Comparison of ENCODE assay signal across 8 mouse cellular contexts in genomic region chr10:77590812-77591211, GRCm38 (mm10). TPM values are rescaled to one million over a fixed set of nuclear protein-coding genes. Genes with fewer than 3 reads are reported as not detected.
A peak's percentile ranks its signal among the peaks of the same experiment; 100 is the strongest.
DNase-seq lines count a peak whose midpoint lies in the region; ATAC-seq lines count a peak whose summit lies in the region.

No protein-coding gene starts in this region.

- 0 out of 2 replicates have a peak, but pooled peaks have one; percentile 5 for ATAC-seq in heart, embryonic 14.5 days (ENCODE audit: insufficient number of reproducible peaks, insufficient read depth, low FRiP score, low read depth)
- ATAC-seq in megakaryocyte progenitor cell, adult 5-6 weeks (replicated peaks; ENCODE audit: poor library complexity), result peak; percentile 95
- ATAC-seq in stomach, embryonic 15.5 days (ENCODE audit: insufficient read depth, low FRiP score, low read depth), result peak; percentile 79

- DNase-seq in adrenal gland, postnatal 10 days, result peak; percentile 61
- no peak for DNase-seq in adrenal gland, postnatal 4 days (ENCODE audit: low spot score in 2 of 2)
- DNase-seq in MN1 (ENCODE audit: low spot score), result peak; percentile 73
- DNase-seq in cerebellum, postnatal 36 days, result peak; percentile 62 to 69
- DNase-seq in kidney, postnatal 25 days, result peak; percentile 70 to 79

- 42% methylated on average over 6 of the region's 6 CpGs for WGBS in heart, embryonic 14.5 days
- 49% methylated on average over 6 of the region's 6 CpGs for WGBS in stomach, embryonic 15.5 days

- peaks cover 16 to 36% of the 10 kb centered on the region in 2 experiments for H3K4me1 ChIP-seq in heart, embryonic 14.5 days (ENCODE audit: control insufficient read depth in 2 of 2, insufficient read depth in 2 of 2, low read length in 2 of 2)
- peaks cover 27% of the 10 kb centered on the region for H3K4me1 ChIP-seq in stomach, embryonic 15.5 days

- no peak overlapping the region for H3K4me3 ChIP-seq in heart, embryonic 14.5 days (ENCODE audit: control insufficient read depth in 1 of 2, insufficient read depth in 1 of 2, low read depth in 1 of 2, low read length in 2 of 2)
- no peak overlapping the region for H3K4me3 ChIP-seq in stomach, embryonic 15.5 days (replicated peaks)

- no peaks in the 10 kb centered on the region for H3K27me3 ChIP-seq in heart, embryonic 14.5 days (ENCODE audit: control insufficient read depth, insufficient read depth, low read length)
- no peaks in the 10 kb centered on the region for H3K27me3 ChIP-seq in stomach, embryonic 15.5 days (replicated peaks)

- H3K36me3 ChIP-seq in heart, embryonic 14.5 days (ENCODE audit: control insufficient read depth, insufficient read depth, low read length), result peaks cover 88% of the 10 kb centered on the region
- H3K36me3 ChIP-seq in stomach, embryonic 15.5 days, result peaks cover 48% of the 10 kb centered on the region

- no peak overlapping the region for H3K9ac ChIP-seq in heart, embryonic 14.5 days (ENCODE audit: low read length)
- no peak overlapping the region for H3K9ac ChIP-seq in stomach, embryonic 15.5 days

- no peak overlapping the region; a peak in 1 of 4 replicates for H3K27ac ChIP-seq in heart, embryonic 14.5 days (replicated peaks in 1 of 2; ENCODE audit: control insufficient read depth in 1 of 2, insufficient read depth in 1 of 2, low read depth in 2 of 2, low read length in 2 of 2)
- H3K27ac ChIP-seq in stomach, embryonic 15.5 days, result 0 out of 2 replicates have a peak overlapping the region, but pooled peaks have one; percentile 35

- H3K4me2 ChIP-seq in heart, embryonic 14.5 days (ENCODE audit: low read length), result no peak overlapping the region
- H3K4me2 ChIP-seq in stomach, embryonic 15.5 days, result no peak overlapping the region

- no peaks in the 10 kb centered on the region for H3K9me3 ChIP-seq in heart, embryonic 14.5 days (ENCODE audit: control insufficient read depth, low read length)
- no peaks in the 10 kb centered on the region for H3K9me3 ChIP-seq in stomach, embryonic 15.5 days

RNA-seq across cellular contexts. Expression of gene Pttg1ip, which starts 9.3 kb away (rescaled TPM):
- 100 to 1,000 TPM; 160 to 178 TPM for total RNA-seq in adrenal gland, postnatal 10 days (2021)
- 100 to 1,000 TPM; 176 to 186 TPM for total RNA-seq in adrenal gland, postnatal 4 days (2021)
- 128 and 133 TPM in 2 replicates for polyA plus RNA-seq in heart, embryonic 14.5 days (2014; fragmentation: Nextera tagmentation; extraction: Ambion mirVana)
- 54.1 and 60.0 TPM in 2 replicates for total RNA-seq in megakaryocyte progenitor cell, adult 5-6 weeks (2015)
- total RNA-seq in megakaryocyte progenitor cell, adult 5-6 weeks (2017), result 31.8 and 37.6 TPM in 2 replicates
- polyA plus RNA-seq in stomach, embryonic 15.5 days (2015; fragmentation: Nextera tagmentation; extraction: Ambion mirVana), result 174 and 178 TPM in 2 replicates

RNA-seq across cellular contexts. Expression of gene Sumo3, which starts 15.1 kb away (rescaled TPM):
- 100 to 1,000 TPM; 119 to 125 TPM for total RNA-seq in adrenal gland, postnatal 10 days (2021)
- total RNA-seq in adrenal gland, postnatal 4 days (2021), result 100 to 1,000 TPM; 181 to 183 TPM
- polyA plus RNA-seq in heart, embryonic 14.5 days (2014; fragmentation: Nextera tagmentation; extraction: Ambion mirVana), result 144 and 156 TPM in 2 replicates
- total RNA-seq in megakaryocyte progenitor cell, adult 5-6 weeks (2015), result 34.5 and 38.8 TPM in 2 replicates
- 187 and 212 TPM in 2 replicates for total RNA-seq in megakaryocyte progenitor cell, adult 5-6 weeks (2017)
- 324 and 334 TPM in 2 replicates for polyA plus RNA-seq in stomach, embryonic 15.5 days (2015; fragmentation: Nextera tagmentation; extraction: Ambion mirVana)

RNA-seq across cellular contexts. Expression of gene Gm49325, which starts 15.2 kb away (rescaled TPM):
- total RNA-seq in adrenal gland, postnatal 10 days (2021), result 10 to 100 TPM; 22.3 to 30.4 TPM
- total RNA-seq in adrenal gland, postnatal 4 days (2021), result 10 to 100 TPM; 18.1 to 27.7 TPM
- 2.9 TPM in 1 of 2 replicates, not detected in the other for polyA plus RNA-seq in heart, embryonic 14.5 days (2014; fragmentation: Nextera tagmentation; extraction: Ambion mirVana)
- total RNA-seq in megakaryocyte progenitor cell, adult 5-6 weeks (2015), result not detected in 2 replicates
- total RNA-seq in megakaryocyte progenitor cell, adult 5-6 weeks (2017), result 1.1 TPM in 1 of 2 replicates, not detected in the other
- polyA plus RNA-seq in stomach, embryonic 15.5 days (2015; fragmentation: Nextera tagmentation; extraction: Ambion mirVana), result 4.8 TPM in 1 of 2 replicates, not detected in the other

RNA-seq across cellular contexts. Expression of gene Ube2g2, which starts 31.3 kb away (rescaled TPM):
- 10 to 100 TPM; 44.4 to 46.1 TPM for total RNA-seq in adrenal gland, postnatal 10 days (2021)
- 10 to 100 TPM; 42.2 to 44.3 TPM for total RNA-seq in adrenal gland, postnatal 4 days (2021)
- polyA plus RNA-seq in heart, embryonic 14.5 days (2014; fragmentation: Nextera tagmentation; extraction: Ambion mirVana), result 50.4 and 53.0 TPM in 2 replicates
- total RNA-seq in megakaryocyte progenitor cell, adult 5-6 weeks (2015), result 22.8 and 25.1 TPM in 2 replicates
- 30.4 and 34.2 TPM in 2 replicates for total RNA-seq in megakaryocyte progenitor cell, adult 5-6 weeks (2017)
- polyA plus RNA-seq in stomach, embryonic 15.5 days (2015; fragmentation: Nextera tagmentation; extraction: Ambion mirVana), result 70.7 and 73.3 TPM in 2 replicates

Comparison
In these comparisons a context has a peak if more than half of its experiments do, and no peak if none do; other contexts are left out.
1. DNase-seq: peak in adrenal gland, postnatal 10 days (single experiment), MN1 (single experiment), cerebellum, postnatal 36 days (2 of 2) and kidney, postnatal 25 days (2 of 2); none in adrenal gland, postnatal 4 days (0 of 2).
2. ATAC-seq: peak in every context shown above with its lines; median percentile 95 in megakaryocyte progenitor cell, adult 5-6 weeks; 79 in stomach, embryonic 15.5 days; 5 in heart, embryonic 14.5 days.
3. RNA of gene Gm49325, which starts 15.2 kb away (total RNA-seq): 22.3 to 30.4 TPM in adrenal gland, postnatal 10 days and 18.1 to 27.7 TPM in adrenal gland, postnatal 4 days; 1.1 TPM in megakaryocyte progenitor cell, adult 5-6 weeks; every median in the first group is over 4 times any median in the second.